Comparison of ENCODE assay signal across 9 mouse cellular contexts in the genomic region with DNA sequence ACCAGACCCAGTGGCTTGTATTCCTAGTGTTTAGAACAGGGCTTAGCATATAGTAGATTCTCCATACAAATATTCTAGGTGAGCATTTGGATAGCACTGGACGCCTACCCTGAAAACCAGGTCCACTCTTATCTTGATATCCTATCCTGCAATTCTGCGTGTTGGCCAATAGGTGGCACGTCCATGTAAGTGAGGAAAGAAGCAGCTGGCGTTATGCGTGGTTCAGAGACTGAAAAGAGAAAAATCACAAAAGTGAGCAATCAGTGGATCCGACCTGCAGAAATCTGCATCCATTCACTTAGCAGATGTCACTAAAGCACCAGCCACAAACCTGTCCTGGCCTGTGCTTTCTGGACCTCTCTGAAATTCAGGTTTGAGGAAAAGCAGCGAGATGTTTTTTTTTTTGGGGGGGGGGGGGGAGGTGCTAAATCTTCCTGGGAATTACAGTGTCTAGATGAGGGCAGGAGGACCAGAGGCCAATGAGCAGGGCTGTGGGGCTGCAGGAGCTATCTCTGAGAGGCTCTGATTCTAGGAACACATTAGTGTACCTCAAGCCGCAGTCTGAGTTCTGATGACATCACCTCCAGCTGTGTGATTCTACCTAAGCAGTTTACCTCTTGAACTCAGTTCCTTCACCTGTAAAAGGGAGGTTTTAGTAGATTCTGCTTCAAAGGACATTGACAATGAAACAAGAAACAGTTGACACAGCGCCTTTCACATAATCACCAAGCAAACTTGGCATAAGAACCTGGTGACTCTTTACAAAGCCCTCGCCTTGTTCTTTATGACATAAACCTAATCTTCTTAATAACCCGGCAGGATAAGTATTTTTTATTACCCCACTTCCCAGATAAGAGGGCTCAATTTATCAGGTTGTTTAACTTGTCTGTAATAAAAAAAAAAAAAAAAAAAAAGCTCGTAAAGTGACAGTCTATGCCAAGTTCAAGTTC.
A peak's percentile ranks its signal among the peaks of the same experiment; 100 is the strongest.
DNase-seq lines count a peak whose midpoint lies in the region; ATAC-seq and TF ChIP-seq lines count a peak whose summit lies in the region.
"Had no signal": no experiment of that assay in that cellular context is flagged by ENCODE, and none has a peak within 500 bp of the region (broad histone marks: within the 10 kb centered on the region; RNA-seq: fewer than 3 reads in every experiment).

No protein-coding gene starts in this region.

- DNase-seq in adrenal gland, adult 2 months: peak; percentile 29
- no peak for DNase-seq in adrenal gland, postnatal 25 days
- peak; percentile 22 for DNase-seq in thymus, adult 2 months
- no peak for DNase-seq in thymus, adult 18-20 months
- peak; percentile 82 for DNase-seq in hindbrain, postnatal 0 days (ENCODE audit: low spot score)
- DNase-seq in retina, embryonic 14.5 days (ENCODE audit: low spot score): peak; percentile 82

- WGBS in thymus, adult 2 months: 40% methylated on average over 12 of the region's 12 CpGs
- WGBS in forebrain, embryonic 13.5 days: 35% methylated on average over 12 of the region's 12 CpGs
- 34% methylated on average over 12 of the region's 12 CpGs for WGBS in hindbrain, postnatal 0 days
- WGBS in lung, embryonic 15.5 days: 29% methylated on average over 12 of the region's 12 CpGs

- H3K4me3 ChIP-seq in thymus, adult 2 months (ENCODE audit: control insufficient read depth, insufficient read depth, low read length): no peak overlapping the region
- H3K4me3 ChIP-seq in forebrain, embryonic 13.5 days: no peak overlapping the region
- no peak overlapping the region for H3K4me3 ChIP-seq in hindbrain, postnatal 0 days (ENCODE audit: low read length)
- H3K4me3 ChIP-seq in lung, embryonic 15.5 days: no peak overlapping the region

- ATAC-seq in forebrain, embryonic 13.5 days: peak; percentile 31; the same call in 1 of the 2 replicates
- ATAC-seq in hindbrain, postnatal 0 days: no peak
- no peak for ATAC-seq in lung, embryonic 15.5 days (ENCODE audit: borderline replicate concordance, extremely low read depth, low FRiP score, low TSS enrichment)

- no peak overlapping the region for H3K9ac ChIP-seq in forebrain, embryonic 13.5 days
- no peak overlapping the region for H3K9ac ChIP-seq in hindbrain, postnatal 0 days (replicated peaks; ENCODE audit: low read length)
- H3K9ac ChIP-seq in lung, embryonic 15.5 days: no peak overlapping the region

- no peak overlapping the region for H3K27ac ChIP-seq in thymus, adult 2 months (ENCODE audit: control insufficient read depth, insufficient read depth, low read length)
- no peak overlapping the region for H3K27ac ChIP-seq in forebrain, embryonic 13.5 days
- H3K27ac ChIP-seq in hindbrain, postnatal 0 days: no peak overlapping the region
- H3K27ac ChIP-seq in lung, embryonic 15.5 days: no peak overlapping the region
- H3K27ac ChIP-seq: macrophage had no signal

- TF ChIP-seq CTCF in thymus, adult 2 months (IDR thresholded peaks at IDR 0.05; ENCODE audit: borderline replicate concordance, control insufficient read depth, extremely low read depth, insufficient read depth, low read length, poor library complexity): no peak
- peak; percentile 90 for TF ChIP-seq CTCF in hindbrain, postnatal 0 days (IDR thresholded peaks at IDR 0.05; ENCODE audit: low read depth)

- no peaks in the 10 kb centered on the region for H3K36me3 ChIP-seq in thymus, adult 2 months (ENCODE audit: control insufficient read depth, insufficient read depth, low read length)
- H3K36me3 ChIP-seq in forebrain, embryonic 13.5 days (ENCODE audit: poor library complexity, severe bottlenecking): no peaks in the 10 kb centered on the region
- no peaks in the 10 kb centered on the region for H3K36me3 ChIP-seq in hindbrain, postnatal 0 days (ENCODE audit: insufficient read depth, low read length)
- no peaks in the 10 kb centered on the region for H3K36me3 ChIP-seq in lung, embryonic 15.5 days

- no peak for TF ChIP-seq POLR2A in thymus, adult 2 months (IDR thresholded peaks at IDR 0.05; ENCODE audit: control insufficient read depth, extremely low read depth, insufficient read depth, low read length, poor library complexity)

- H3K4me2 ChIP-seq in forebrain, embryonic 13.5 days: peak overlapping the region; percentile 12; the same call in 1 of the 2 replicates
- H3K4me2 ChIP-seq in hindbrain, postnatal 0 days (ENCODE audit: low read depth, low read length): 0 out of 2 replicates have a peak overlapping the region, but pooled peaks have one; percentile 10
- peak overlapping the region; percentile 35; the same call in 1 of the 2 replicates for H3K4me2 ChIP-seq in lung, embryonic 15.5 days

- no peaks in the 10 kb centered on the region for H3K27me3 ChIP-seq in thymus, adult 2 months (ENCODE audit: control insufficient read depth, insufficient read depth, low read length)
- peaks cover 8% of the 10 kb centered on the region; the same call in 1 of the 2 replicates for H3K27me3 ChIP-seq in forebrain, embryonic 13.5 days
- no peaks in the 10 kb centered on the region for H3K27me3 ChIP-seq in hindbrain, postnatal 0 days (ENCODE audit: insufficient read depth, low read length)
- H3K27me3 ChIP-seq in lung, embryonic 15.5 days: no peaks in the 10 kb centered on the region

- no peaks in the 10 kb centered on the region for H3K4me1 ChIP-seq in thymus, adult 2 months (replicated peaks; ENCODE audit: control insufficient read depth, insufficient read depth, low read length)
- H3K4me1 ChIP-seq in forebrain, embryonic 13.5 days: peaks cover 13% of the 10 kb centered on the region; the same call in 1 of the 2 replicates
- no peaks in the 10 kb centered on the region; the same call in 1 of the 2 replicates for H3K4me1 ChIP-seq in hindbrain, postnatal 0 days (ENCODE audit: insufficient read depth, low read length)
- no peaks in the 10 kb centered on the region for H3K4me1 ChIP-seq in lung, embryonic 15.5 days

- H3K9me3 ChIP-seq in forebrain, embryonic 13.5 days (replicated peaks): peaks cover 5% of the 10 kb centered on the region
- H3K9me3 ChIP-seq in hindbrain, postnatal 0 days (ENCODE audit: low read length): no peaks in the 10 kb centered on the region
- H3K9me3 ChIP-seq in lung, embryonic 15.5 days: no peaks in the 10 kb centered on the region

Comparison
In these comparisons a context has a peak if more than half of its experiments do, and no peak if none do; other contexts are left out.
1. DNase-seq: peak in adrenal gland, adult 2 months (single experiment), thymus, adult 2 months (single experiment), hindbrain, postnatal 0 days (single experiment) and retina, embryonic 14.5 days (single experiment); none in adrenal gland, postnatal 25 days (single experiment) and thymus, adult 18-20 months (0 of 2).
2. Peak in every context shown above with its lines, with median percentiles within 50 percentile points of each other: H3K4me2 ChIP-seq.